Mouse (Mus musculus) central nervous system, embryonic 14 days (tissue): ENCODE data around the gene Ttc7. TPM values are rescaled to one million over a fixed set of nuclear protein-coding genes. Genes with fewer than 3 reads are reported as not detected.

ENCODE experiments used
- polyA plus RNA-seq: library from polyadenylated mRNA; depleted of rRNA; stranded (reverse); fragments of >200 nt; gene quantifications from 2 replicates; pipeline ENCODE4 v1.2.3, GENCODE M21; 2012; rRNA removed

Ttc7 gene
- 8.3 and 8.6 TPM in 2 replicates for polyA plus RNA-seq

DNA sequence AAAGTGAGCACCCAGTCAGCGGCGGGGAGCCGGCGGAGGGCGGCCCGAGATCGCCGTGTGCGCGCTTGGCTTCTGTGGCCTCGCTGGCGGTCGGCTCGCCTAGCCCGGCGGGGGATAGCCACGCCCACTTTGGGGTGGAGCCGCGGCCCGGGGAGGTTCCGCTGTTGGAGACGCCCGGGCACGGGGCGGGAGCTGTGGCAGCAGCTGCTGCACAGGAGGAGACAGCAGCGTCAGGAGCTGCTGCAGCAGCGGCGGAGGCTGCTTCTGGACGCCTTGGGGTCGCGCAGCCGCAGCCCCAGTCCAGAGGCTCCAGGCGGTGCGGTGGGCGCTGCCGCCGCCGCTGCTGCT, at the start of gene Ttc7:
Gene Ttc7 (plus strand): TSS at position 181 of the 348 bp plus-strand sequence.

DNA sequence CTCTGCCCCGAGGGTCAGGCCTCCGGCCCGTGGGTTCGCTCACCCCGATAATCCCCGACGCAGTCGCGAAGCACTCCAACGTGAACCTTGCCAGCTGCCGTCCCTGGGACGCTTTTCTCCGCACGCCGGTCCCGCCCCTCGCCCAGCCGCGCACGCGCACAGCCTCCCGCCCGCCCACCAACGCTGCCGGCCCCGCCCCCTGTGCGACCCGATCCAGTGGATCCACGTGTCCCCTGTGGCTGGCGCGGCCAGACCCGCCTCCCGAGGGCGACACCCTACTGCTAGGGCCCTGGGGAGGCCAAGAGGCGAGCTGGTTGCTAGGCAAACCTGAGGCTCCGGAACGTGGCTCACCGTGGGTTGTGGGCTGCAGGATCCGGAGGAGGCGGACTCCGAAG, 16.9 kb upstream of the Ttc7 start, which contains the start of gene Mcfd2:
Gene Mcfd2 (minus strand): TSS at position 144 of the 395 bp plus-strand sequence.

GRCm38 (mm10) chr17:87427511-87427910, 144.8 kb downstream of the Ttc7 start, which contains the start of gene Stpg4:
Stpg4 (minus strand) TSS chr17:87427741.

Other genes starting within 250 kb of the Ttc7 start
- 18.1 and 19.6 TPM in 2 replicates for gene Socs5, start 175.2 kb upstream of the Ttc7 start, polyA plus RNA-seq
- 41.5 and 44.4 TPM in 2 replicates for gene Mcfd2, start 17.0 kb upstream of the Ttc7 start, polyA plus RNA-seq
- 0.10 and 0.25 TPM in 2 replicates for gene Stpg4, start 144.9 kb downstream of the Ttc7 start, polyA plus RNA-seq
- 1,165 and 1,263 TPM in 2 replicates for gene Calm2, start 164.0 kb downstream of the Ttc7 start, polyA plus RNA-seq